Mouse (Mus musculus) liver, postnatal 0 days (tissue): ENCODE data around the gene Olfr1411.

Experiments
- CTCF ChIP-seq: sonication (generic); IDR thresholded peaks from 2 replicates; pipeline ENCODE4 v1.5.1; 2016; ENCODE audit warnings: antibody characterized with exemption, low read depth
- EP300 ChIP-seq: IDR thresholded peaks from 2 replicates; pipeline ENCODE4 v1.6.1; 2016; ENCODE audit warnings: antibody characterized with exemption, low read depth, mild to moderate bottlenecking

- TF ChIP-seq CTCF (no peak), EP300 (no peak)
Measured at GRCm38 (mm10) chr1:92646111-92646510, 51.9 kb downstream of the Olfr1411 start.
